Mouse (Mus musculus): ENCODE measurements around the gene Tas1r1.

DNA sequence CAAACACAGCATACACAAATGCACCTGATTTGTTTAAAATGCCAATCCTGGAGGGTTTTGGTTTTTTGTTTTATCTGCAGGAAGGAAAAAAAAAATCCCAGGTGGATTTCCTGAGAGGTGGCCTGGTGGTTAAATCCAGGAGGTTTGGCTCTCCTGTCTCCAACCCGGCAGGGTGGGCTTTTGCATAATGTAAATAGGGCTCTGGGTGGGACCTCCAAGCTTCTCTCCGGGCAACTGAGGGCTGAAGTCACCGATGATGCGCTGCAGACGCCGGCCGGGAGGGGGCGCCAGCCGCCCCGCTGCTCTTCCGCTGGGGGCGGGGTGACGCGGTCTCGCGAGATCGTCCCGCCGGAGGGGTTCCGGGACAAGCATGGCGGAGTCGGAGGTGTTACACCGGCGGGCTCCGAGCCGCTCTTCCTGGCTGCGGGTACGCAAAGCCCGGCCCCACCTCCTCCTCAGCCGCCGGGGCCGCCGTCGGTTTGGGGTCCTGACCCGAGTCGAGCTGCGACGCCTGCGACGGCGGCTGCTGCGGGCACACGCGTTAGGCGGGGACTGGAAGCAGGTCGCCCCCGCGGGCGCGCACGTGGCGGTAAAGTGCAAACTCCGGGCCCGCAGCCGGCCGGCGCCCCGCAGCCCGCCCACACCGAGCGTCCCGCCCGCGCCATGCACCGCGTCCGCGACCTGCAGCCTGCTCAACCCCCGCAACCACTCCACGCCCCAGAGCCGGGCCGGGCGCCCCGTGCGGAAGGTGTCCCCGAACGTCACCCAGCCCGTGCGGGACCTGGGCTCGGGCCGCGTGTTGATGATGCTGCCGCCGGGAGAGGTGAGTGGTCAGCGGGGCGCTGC is 840 bp upstream of the Tas1r1 start, which contains the start of gene Nol9:
- TF ChIP-seq CTCF (conservative IDR thresholded peaks at IDR 0.05; ENCODE audit: low read length) (peak; percentile 26), NANOG (IDR thresholded peaks at IDR 0.05; ENCODE audit: borderline replicate concordance, low read length) (no peak), POU5F1 (IDR thresholded peaks at IDR 0.05; ENCODE audit: borderline replicate concordance, low read length) (no peak)

All from E14TG2a.4 (cell line).